Mouse (Mus musculus) heart, embryonic 13.5 days (tissue): ENCODE data around the gene Rpia. TPM values are rescaled to one million over a fixed set of nuclear protein-coding genes. Genes with fewer than 3 reads are reported as not detected.

ENCODE experiments used
- ATAC-seq: fragments of 200-750 bp; cut with Nextera tagmentation; 2 replicates; pipeline ENCODE4 v1.8.0; 2017; ENCODE audit warnings: moderate TSS enrichment; ENCODE audit not compliant: insufficient number of reproducible peaks, low FRiP score, low TSS enrichment; ENCODE audit errors: extremely low read depth
- H3K27ac ChIP-seq: fragments of 300-500 bp; sonication (generic); replicated peaks from 2 replicates; pipeline ENCODE4 v1.5.1; 2015; ENCODE audit warnings: moderate library complexity, mild to moderate bottlenecking, inconsistent platforms
- H3K27me3 ChIP-seq: fragments of 300-500 bp; sonication (generic); replicated peaks from 2 replicates; pipeline ENCODE4 v1.6.1; 2015; ENCODE audit warnings: mild to moderate bottlenecking, inconsistent platforms
- H3K36me3 ChIP-seq: fragments of 300-500 bp; sonication (generic); 2 replicates; pipeline ENCODE4 v1.6.1; 2015; ENCODE audit warnings: mild to moderate bottlenecking, inconsistent platforms
- H3K4me1 ChIP-seq: fragments of 300-500 bp; sonication (generic); 2 replicates; pipeline ENCODE4 v1.6.1; 2015; ENCODE audit warnings: inconsistent platforms
- H3K4me2 ChIP-seq: fragments of 300-500 bp; sonication (generic); 2 replicates; pipeline ENCODE4 v1.6.1; 2015; ENCODE audit warnings: inconsistent platforms, mild to moderate bottlenecking, moderate library complexity
- H3K4me3 ChIP-seq: fragments of 300-500 bp; sonication (generic); 2 replicates; pipeline ENCODE4 v1.5.1; 2015; ENCODE audit warnings: moderate library complexity, mild to moderate bottlenecking, inconsistent platforms
- H3K9ac ChIP-seq: fragments of 300-500 bp; sonication (generic); 2 replicates; pipeline ENCODE4 v1.6.1; 2015; ENCODE audit warnings: inconsistent platforms, mild to moderate bottlenecking, moderate library complexity
- H3K9me3 ChIP-seq: fragments of 300-500 bp; sonication (generic); 2 replicates; pipeline ENCODE4 v1.6.1; 2016; ENCODE audit warnings: inconsistent platforms
- WGBS: fragments of 180-500 bp; shearing (Covaris S2); methylation state at CpG from one replicate; pipeline ENCODE4 v1.1.7; 2015; ENCODE audit warnings: mixed read lengths; 5-methylcytosine and 5-hydroxymethylcytosine counted together
- polyA plus RNA-seq: library from polyadenylated mRNA; unstranded; fragments of >200 nt; fragmentation: Nextera tagmentation; extraction: Ambion mirVana; gene quantifications from 2 replicates; pipeline ENCODE4 v1.2.1, GENCODE M21; 2015

The Rpia gene
- polyA plus RNA-seq, 1 experiment from 2014 or later, result 1.1 TPM

DNA sequence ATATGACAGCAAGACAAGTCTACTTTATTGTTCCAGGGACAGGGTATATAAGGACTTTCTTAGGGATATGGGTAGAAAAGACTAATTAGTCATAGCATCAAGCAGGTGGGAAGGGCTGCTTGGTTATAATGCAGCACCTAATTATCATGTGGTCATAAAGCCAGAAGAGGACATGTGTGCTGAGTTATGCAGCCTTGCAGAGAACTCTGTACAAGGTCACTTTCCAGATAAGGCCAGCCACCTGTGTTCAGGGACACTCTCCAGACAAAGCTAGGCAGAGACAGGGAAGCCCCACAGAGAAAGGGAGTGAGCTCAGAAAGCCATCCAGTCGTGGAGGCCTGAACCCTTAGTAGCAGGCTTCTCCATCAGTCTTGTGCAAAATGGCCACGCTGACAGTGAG, 29.5 kb upstream of the Rpia start:
- H3K4me3 ChIP-seq, result no peak overlapping the region
- ATAC-seq, result no peak
- peak overlapping the region; percentile 78 for H3K27ac ChIP-seq
- no peaks in the 10 kb centered on the region for H3K9me3 ChIP-seq
- no peaks in the 10 kb centered on the region for H3K27me3 ChIP-seq
- H3K36me3 ChIP-seq, result no peaks in the 10 kb centered on the region
- H3K4me2 ChIP-seq, result no peak overlapping the region
- WGBS, result 63% methylated on average over 2 of the region's 2 CpGs
- peaks cover 32% of the 10 kb centered on the region for H3K4me1 ChIP-seq
- no peak overlapping the region for H3K9ac ChIP-seq

DNA sequence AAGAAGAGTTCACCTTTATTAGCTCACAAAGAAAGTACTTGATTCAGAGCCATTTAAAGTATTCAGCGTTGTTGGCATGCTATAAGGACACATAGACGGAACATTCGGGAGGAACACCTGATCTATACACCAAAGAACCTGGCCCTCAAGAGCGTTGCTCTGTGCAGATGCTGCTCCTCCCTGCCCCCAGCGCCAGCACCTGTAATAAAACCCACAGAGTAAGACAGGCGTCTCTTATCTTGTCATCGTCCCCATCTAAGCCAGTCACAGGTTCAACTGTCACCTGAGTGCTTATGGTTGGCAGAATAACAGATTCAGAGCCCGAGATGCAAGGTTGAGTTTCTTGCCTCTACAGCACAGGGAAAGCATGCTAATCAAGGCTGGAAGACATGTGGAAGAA, 23.4 kb upstream of the Rpia start:
- H3K36me3 ChIP-seq, result no peaks in the 10 kb centered on the region
- no peak overlapping the region for H3K9ac ChIP-seq
- WGBS, result 69% methylated on average over 8 of the region's 8 CpGs
- peaks cover 11% of the 10 kb centered on the region for H3K4me1 ChIP-seq
- no peak overlapping the region for H3K27ac ChIP-seq
- no peak overlapping the region for H3K4me2 ChIP-seq
- ATAC-seq, result no peak
- no peaks in the 10 kb centered on the region for H3K9me3 ChIP-seq
- no peaks in the 10 kb centered on the region for H3K27me3 ChIP-seq
- no peak overlapping the region for H3K4me3 ChIP-seq

DNA sequence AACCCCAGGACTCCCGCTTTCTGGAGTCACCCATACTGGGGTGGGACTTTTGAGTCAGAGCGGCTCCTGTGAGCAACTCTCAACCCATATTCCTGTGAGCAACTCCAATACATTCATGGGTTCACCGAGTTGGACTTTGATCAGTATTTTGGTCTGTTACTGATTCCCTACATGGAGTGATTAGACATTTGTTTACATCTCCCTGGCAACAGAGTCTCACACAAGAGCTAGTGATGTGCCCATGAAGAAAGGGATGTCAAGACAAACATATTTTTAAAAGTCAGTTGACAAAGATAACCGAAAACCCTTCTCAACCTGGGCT, 22.6 kb upstream of the Rpia start:
- ATAC-seq, result no peak
- no peaks in the 10 kb centered on the region for H3K36me3 ChIP-seq
- H3K27me3 ChIP-seq, result no peaks in the 10 kb centered on the region
- H3K27ac ChIP-seq, result no peak overlapping the region
- no peak overlapping the region for H3K4me2 ChIP-seq
- no peaks in the 10 kb centered on the region for H3K9me3 ChIP-seq
- peaks cover 11% of the 10 kb centered on the region for H3K4me1 ChIP-seq
- no peak overlapping the region for H3K4me3 ChIP-seq
- no peak overlapping the region for H3K9ac ChIP-seq
- 83% methylated on average over 4 of the region's 4 CpGs for WGBS

DNA sequence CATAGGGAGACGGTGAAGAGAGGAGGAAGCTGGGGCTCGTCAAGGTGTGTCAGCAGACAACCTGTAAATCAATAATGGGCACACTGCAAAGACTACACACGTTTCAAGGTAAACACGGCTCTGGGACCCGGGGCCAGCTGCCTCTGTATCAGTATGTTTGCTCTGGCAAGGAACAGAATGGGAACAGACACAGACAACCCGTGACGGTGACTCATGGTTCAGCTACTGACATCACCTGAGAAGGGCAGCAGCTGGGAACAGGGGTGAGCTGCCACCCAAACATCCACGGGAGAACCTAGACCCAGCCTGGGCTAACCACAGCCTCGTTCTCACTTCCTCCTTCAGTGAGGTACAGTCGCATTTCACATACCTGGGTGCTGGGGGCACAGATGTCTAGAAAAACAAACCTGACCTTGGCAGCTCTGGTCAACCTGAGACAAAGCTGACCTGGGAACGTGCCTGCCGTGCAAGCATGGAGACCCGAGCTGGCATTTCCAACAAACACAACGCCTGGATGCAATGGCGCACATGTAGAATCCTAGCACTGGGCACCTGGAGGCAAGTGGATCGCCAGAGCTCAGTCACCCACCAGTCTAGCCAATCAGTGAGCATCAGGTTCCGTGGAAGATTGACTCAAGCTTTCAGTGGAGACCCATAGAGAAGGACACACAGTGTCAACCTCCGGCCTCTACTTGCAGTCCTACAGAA, 22.0 kb upstream of the Rpia start:
- Histone ChIP-seq H3K27ac (no peak overlapping the region), H3K27me3 (no peaks in the 10 kb centered on the region), H3K9me3 (no peaks in the 10 kb centered on the region), H3K4me3 (no peak overlapping the region), H3K9ac (no peak overlapping the region), H3K4me2 (no peak overlapping the region), H3K4me1 (peaks cover 11% of the 10 kb centered on the region), H3K36me3 (no peaks in the 10 kb centered on the region)
- no peak for ATAC-seq
- 76% methylated on average over 18 of the region's 18 CpGs for WGBS

DNA sequence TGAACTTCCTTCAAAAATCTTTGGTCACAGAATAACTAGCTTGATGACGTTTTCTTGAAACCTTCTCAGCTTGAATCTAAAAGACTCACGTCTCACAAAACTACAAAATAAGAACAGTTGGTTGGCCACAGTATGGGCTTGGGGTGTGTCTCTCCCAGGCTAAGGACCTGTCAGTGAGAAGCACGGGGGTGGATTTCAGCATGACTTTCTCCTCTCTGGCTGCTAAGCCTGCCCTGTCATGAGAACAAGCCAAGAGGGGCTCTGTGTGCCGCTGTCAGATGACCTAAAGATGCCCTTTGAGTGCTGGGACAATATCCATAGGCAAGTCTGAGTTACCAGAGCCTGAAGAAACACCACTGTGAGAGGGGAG, 20.5 kb upstream of the Rpia start:
- Histone ChIP-seq H3K9ac (peak overlapping the region; percentile 4; the same call in 1 of the 2 replicates), H3K27ac (peak overlapping the region; percentile 70), H3K36me3 (no peaks in the 10 kb centered on the region), H3K4me2 (0 out of 2 replicates have a peak overlapping the region, but pooled peaks have one; percentile 11), H3K4me3 (no peak overlapping the region), H3K4me1 (peaks cover 11% of the 10 kb centered on the region), H3K9me3 (no peaks in the 10 kb centered on the region), H3K27me3 (0 out of 2 replicates have a peak, but pooled peaks cover 1% of the 10 kb centered on the region)
- WGBS, result 19% methylated on average over 4 of the region's 4 CpGs
- ATAC-seq, result no peak

DNA sequence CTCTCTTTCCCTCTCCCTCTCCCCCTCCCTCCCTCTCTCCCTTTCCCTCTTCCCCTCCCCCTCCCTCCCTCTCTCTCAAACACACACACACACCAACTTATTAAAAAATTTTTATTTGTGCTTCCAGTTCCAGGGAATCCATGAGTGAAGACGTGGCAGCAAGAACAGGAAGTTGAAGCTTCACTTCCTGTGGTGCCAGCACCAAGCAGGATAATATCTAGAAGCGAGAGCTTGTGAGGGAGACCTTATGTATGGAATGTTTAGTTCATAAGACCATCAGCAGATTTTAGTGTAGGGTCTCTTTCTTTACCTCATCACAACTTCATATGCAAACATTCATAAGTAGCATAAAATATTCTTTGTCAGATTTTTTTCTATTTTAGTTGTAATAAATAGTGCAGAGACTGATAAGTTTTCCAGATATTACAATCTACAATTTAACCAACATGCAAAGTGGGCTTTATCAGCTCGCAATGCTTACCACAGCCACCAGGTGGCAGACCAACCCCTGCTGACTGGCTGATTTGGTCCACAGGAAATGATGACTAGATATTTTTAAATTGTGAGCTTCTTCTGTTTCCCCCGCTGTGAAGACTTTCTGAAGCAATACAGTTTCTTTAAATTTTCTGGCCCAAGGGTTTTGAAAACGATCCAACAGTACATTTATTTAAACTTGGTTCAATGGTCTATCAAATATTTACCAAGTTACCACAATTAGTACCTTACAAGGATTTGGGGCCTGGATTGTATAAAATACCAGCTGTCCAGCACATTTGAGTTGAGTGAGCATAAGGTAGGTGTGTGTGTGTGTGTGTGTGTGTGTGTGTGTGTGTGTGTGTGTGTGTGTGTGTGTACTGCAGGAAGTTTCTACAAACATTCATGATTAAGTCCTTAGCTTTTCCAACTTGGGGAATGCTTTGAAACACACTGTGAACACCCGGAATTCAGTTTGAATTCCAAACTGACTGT, 19.8 kb upstream of the Rpia start:
- Histone ChIP-seq H3K36me3 (no peaks in the 10 kb centered on the region), H3K27ac (peak overlapping the region; percentile 70), H3K9ac (no peak overlapping the region), H3K4me2 (no peak overlapping the region), H3K4me1 (peaks cover 11% of the 10 kb centered on the region), H3K27me3 (0 out of 2 replicates have a peak, but pooled peaks cover 4% of the 10 kb centered on the region), H3K9me3 (no peaks in the 10 kb centered on the region), H3K4me3 (no peak overlapping the region)
- 9% methylated on average over 6 of the region's 6 CpGs for WGBS
- no peak for ATAC-seq

DNA sequence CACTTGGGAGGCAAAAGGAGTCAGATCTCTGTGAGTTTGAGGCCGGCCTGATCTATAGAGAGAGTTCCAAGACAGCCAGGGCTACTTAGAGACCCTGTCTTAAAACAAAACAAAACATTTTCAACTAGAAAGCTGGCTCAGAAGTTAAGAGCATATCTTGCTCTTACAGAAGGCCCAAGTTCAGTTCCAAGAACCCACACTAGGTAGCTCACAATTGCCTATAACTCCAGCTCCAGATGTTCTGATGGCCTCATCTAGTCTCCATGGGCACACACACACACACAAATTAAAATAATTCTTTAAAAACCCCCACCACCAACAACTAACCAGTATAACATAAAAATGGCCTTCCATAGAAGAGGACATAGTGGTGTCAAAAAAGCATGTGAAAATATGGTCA, 18.5 kb upstream of the Rpia start:
- no peaks in the 10 kb centered on the region for H3K9me3 ChIP-seq
- no peak overlapping the region for H3K9ac ChIP-seq
- H3K36me3 ChIP-seq, result no peaks in the 10 kb centered on the region
- H3K27ac ChIP-seq, result no peak overlapping the region
- WGBS, result 61% methylated on average over 1 of the region's 1 CpGs
- H3K4me2 ChIP-seq, result no peak overlapping the region
- H3K4me3 ChIP-seq, result no peak overlapping the region
- H3K27me3 ChIP-seq, result 0 out of 2 replicates have a peak, but pooled peaks cover 4% of the 10 kb centered on the region
- H3K4me1 ChIP-seq, result peaks cover 18% of the 10 kb centered on the region
- no peak for ATAC-seq

DNA sequence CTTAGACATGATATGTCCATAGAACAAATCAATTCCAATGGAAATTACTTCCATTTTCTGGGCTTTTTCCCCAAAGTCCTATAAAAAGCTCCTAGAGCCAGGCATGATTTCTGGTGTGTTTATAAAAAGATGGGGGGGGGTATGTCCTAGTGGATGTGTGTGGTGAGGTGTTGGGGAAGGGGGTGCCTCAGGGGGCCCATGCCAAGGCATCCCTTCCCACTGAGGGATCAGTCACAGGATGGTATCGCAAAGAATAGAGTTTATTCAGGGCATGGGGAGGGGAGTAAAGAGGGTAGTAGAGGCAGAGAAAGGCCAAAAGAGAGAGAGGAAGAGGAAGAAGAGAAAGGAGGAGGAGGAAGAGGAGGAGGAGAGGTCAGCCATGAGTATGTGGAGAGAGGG, 14.5 kb upstream of the Rpia start:
- 47% methylated on average over 1 of the region's 1 CpGs for whole genome bisulfite sequencing
- no peak for ATAC-seq
- Histone ChIP-seq H3K27me3 (0 out of 2 replicates have a peak, but pooled peaks cover 4% of the 10 kb centered on the region), H3K4me1 (peaks cover 11% of the 10 kb centered on the region), H3K4me3 (no peak overlapping the region), H3K27ac (no peak overlapping the region), H3K36me3 (no peaks in the 10 kb centered on the region), H3K9ac (no peak overlapping the region), H3K4me2 (no peak overlapping the region), H3K9me3 (no peaks in the 10 kb centered on the region)

DNA sequence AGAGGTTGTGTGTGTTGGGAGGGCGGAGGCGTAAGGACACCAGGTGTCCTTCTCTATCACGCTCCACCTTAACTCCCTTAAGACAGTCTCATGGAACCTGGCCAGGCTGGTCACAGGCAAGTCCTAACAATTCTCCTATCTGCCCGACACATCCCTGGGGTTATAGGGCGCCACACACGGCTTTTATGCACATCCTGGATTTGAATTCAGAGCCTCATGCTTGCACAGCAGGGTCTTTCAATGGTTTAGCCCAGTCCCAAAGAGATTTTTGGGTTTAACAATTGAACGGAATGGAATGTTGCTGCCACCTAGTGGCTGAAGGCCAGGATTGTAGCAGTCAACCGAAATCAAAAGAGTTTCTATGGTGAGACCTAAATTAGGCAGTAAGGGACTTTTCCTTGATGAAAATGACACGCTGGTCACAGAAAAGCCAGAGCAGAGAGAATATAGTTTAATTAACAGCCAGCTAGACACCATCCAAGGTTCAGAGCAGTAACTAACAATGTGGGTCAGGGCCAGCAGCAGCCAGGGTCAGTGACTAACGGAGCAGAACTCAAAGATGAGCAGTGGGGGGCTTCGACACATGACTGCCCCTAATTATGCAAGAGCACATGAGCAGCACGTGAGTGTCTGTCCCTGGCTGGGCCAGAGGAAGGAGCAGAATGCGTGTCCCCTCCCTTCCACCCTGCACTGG, 13.9 kb upstream of the Rpia start:
- no peaks in the 10 kb centered on the region for H3K9me3 ChIP-seq
- no peak for ATAC-seq
- 15% methylated on average over 13 of the region's 13 CpGs for WGBS
- H3K36me3 ChIP-seq, result no peaks in the 10 kb centered on the region
- peak overlapping the region; percentile 27; the same call in 1 of the 2 replicates for H3K4me3 ChIP-seq
- H3K27me3 ChIP-seq, result 0 out of 2 replicates have a peak, but pooled peaks cover 4% of the 10 kb centered on the region
- peaks cover 11% of the 10 kb centered on the region for H3K4me1 ChIP-seq
- 0 out of 2 replicates have a peak overlapping the region, but pooled peaks have one; percentile 13 for H3K9ac ChIP-seq
- no peak overlapping the region for H3K27ac ChIP-seq
- peak overlapping the region; percentile 64 for H3K4me2 ChIP-seq

DNA sequence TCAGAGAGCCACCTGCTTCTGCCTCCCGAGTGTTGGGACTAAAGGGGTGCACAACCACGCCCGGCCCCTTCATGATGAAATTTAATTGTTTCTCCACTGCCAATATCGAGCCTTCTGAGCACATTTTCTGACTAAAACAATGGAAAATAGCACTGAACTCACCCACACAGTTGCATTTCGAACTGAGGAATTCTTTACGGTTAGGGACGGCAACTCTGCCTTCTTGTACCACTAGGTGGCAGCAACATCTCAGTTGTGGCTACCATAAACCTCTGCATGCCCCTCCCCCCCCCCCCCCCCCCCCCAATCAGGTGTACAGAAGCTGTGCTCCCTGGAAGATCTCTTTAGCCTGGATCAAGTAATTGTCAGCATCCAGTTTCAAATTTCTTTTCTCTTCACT, 13.2 kb upstream of the Rpia start:
- H3K9ac ChIP-seq, result no peak overlapping the region

DNA sequence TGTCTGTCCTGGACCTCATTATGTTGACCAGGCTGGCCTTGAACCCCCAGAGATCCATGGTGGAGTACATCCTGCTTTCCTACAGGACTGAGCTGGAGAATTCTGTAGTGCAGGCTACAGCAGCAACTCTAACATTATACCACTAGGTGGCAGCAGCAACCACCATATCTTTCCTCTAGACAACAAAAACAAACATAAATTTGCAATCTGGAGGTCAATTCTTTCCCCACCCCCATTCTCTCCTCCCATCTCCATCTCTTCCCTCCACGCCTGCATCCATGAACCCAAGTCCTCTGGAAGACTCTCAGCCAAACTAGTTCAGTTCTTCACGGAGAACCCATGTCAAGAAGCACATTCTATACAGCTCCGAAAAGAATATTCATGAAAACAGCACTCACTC, 12.6 kb upstream of the Rpia start:
- Histone ChIP-seq H3K27me3 (0 out of 2 replicates have a peak, but pooled peaks cover 4% of the 10 kb centered on the region), H3K9ac (no peak overlapping the region), H3K36me3 (no peaks in the 10 kb centered on the region), H3K4me3 (peak overlapping the region; percentile 15), H3K4me1 (peaks cover 11% of the 10 kb centered on the region), H3K9me3 (no peaks in the 10 kb centered on the region), H3K27ac (no peak overlapping the region), H3K4me2 (peak overlapping the region; percentile 64)
- ATAC-seq, result no peak
- WGBS, result 30% methylated on average over 3 of the region's 3 CpGs

More for the DNA sequence above, 13.2 kb upstream of the Rpia start:
- Histone ChIP-seq H3K4me2 (peak overlapping the region; percentile 64), H3K9me3 (no peaks in the 10 kb centered on the region), H3K27ac (no peak overlapping the region), H3K27me3 (0 out of 2 replicates have a peak, but pooled peaks cover 4% of the 10 kb centered on the region), H3K4me3 (peak overlapping the region; percentile 29; the same call in 1 of the 2 replicates), H3K4me1 (peaks cover 11% of the 10 kb centered on the region), H3K36me3 (no peaks in the 10 kb centered on the region)
- no peak for ATAC-seq
- WGBS, result 14% methylated on average over 7 of the region's 7 CpGs
